Mouse (Mus musculus): Measurements from ENCODE around the gene Kalrn.

Kalrn gene

GRCm38 (mm10) chr16:34573151-34573802 is at the start of gene Kalrn:
TSS of gene Kalrn (minus strand) at chr16:34573532.
- DNase-seq = peak; percentile 91

- DNase-seq = no peak
These were observed 40.7 kb upstream of the Kalrn start for GRCm38 (mm10) chr16:34614021-34614420.

GRCm38 (mm10) chr16:34610137-34610536 is 36.8 kb upstream of the Kalrn start:
- no peak for DNase-seq

GRCm38 (mm10) chr16:34605679-34606078 is 32.3 kb upstream of the Kalrn start:
- DNase-seq = no peak

GRCm38 (mm10) chr16:34603854-34604253 is 30.5 kb upstream of the Kalrn start:
- no peak for DNase-seq

GRCm38 (mm10) chr16:34603076-34603475 is 29.7 kb upstream of the Kalrn start:
- no peak for DNase-seq

- DNase-seq = no peak
These were observed 28.6 kb upstream of the Kalrn start for GRCm38 (mm10) chr16:34601954-34602353.

- DNase-seq = no peak
These were observed 22.0 kb upstream of the Kalrn start for GRCm38 (mm10) chr16:34595294-34595693.

- no peak for DNase-seq
These were observed 21.4 kb upstream of the Kalrn start for GRCm38 (mm10) chr16:34594597-34595262.

GRCm38 (mm10) chr16:34592696-34593095 is 19.4 kb upstream of the Kalrn start:
- no peak for DNase-seq

- no peak for DNase-seq
These were observed 18.6 kb upstream of the Kalrn start for GRCm38 (mm10) chr16:34591934-34592333.

- no peak for DNase-seq
These were observed 6.5 kb upstream of the Kalrn start for GRCm38 (mm10) chr16:34579671-34580326.

GRCm38 (mm10) chr16:34573856-34574491 is 642 bp upstream of the Kalrn start:
- no peak for DNase-seq

- peak; percentile 61 for DNase-seq
These were observed 754 bp downstream of the Kalrn start for GRCm38 (mm10) chr16:34572406-34573150.

- DNase-seq = peak; percentile 42
These were observed 1.4 kb downstream of the Kalrn start for GRCm38 (mm10) chr16:34571931-34572405.

- no peak for DNase-seq
These were observed 3.4 kb downstream of the Kalrn start for GRCm38 (mm10) chr16:34569897-34570296.

- DNase-seq = peak; percentile 19
These were observed 4.5 kb downstream of the Kalrn start for GRCm38 (mm10) chr16:34568831-34569230.

- peak; percentile 47 for DNase-seq
These were observed 9.6 kb downstream of the Kalrn start for GRCm38 (mm10) chr16:34563593-34564280.

GRCm38 (mm10) chr16:34561734-34562135 is 11.6 kb downstream of the Kalrn start:
- peak; percentile 5 for DNase-seq

GRCm38 (mm10) chr16:34560814-34561213 is 12.5 kb downstream of the Kalrn start:
- peak; percentile 40 for DNase-seq

GRCm38 (mm10) chr16:34560411-34560810 is 12.9 kb downstream of the Kalrn start:
- no peak for DNase-seq

GRCm38 (mm10) chr16:34557891-34558290 is 15.4 kb downstream of the Kalrn start:
- DNase-seq = peak; percentile 1

All from right cerebral cortex, postnatal 25 days (tissue).